Mouse (Mus musculus): Measurements from ENCODE around the gene Pms2.

GRCm38 (mm10) chr5:143906429-143906828 lies 3.3 kb upstream of the Pms2 start:
- TF ChIP-seq CTCF (conservative IDR thresholded peaks at IDR 0.05; ENCODE audit: low read length) (no peak), POU5F1 (IDR thresholded peaks at IDR 0.05; ENCODE audit: borderline replicate concordance, low read length) (no peak)
